Mouse (Mus musculus) v-Abl transformed pro-B cells (cell line): ENCODE measurements around the gene Mettl6.

Source experiments
- in situ Hi-C, 2 experiments: fragments of 400-800 bp; cut with MboI; formaldehyde crosslinking; loops; one replicate each; pipeline ENCODE4 v1.15.1; 2025; ENCODE audit not compliant: unreplicated experiment in 2 of 2

Mettl6 gene

DNA sequence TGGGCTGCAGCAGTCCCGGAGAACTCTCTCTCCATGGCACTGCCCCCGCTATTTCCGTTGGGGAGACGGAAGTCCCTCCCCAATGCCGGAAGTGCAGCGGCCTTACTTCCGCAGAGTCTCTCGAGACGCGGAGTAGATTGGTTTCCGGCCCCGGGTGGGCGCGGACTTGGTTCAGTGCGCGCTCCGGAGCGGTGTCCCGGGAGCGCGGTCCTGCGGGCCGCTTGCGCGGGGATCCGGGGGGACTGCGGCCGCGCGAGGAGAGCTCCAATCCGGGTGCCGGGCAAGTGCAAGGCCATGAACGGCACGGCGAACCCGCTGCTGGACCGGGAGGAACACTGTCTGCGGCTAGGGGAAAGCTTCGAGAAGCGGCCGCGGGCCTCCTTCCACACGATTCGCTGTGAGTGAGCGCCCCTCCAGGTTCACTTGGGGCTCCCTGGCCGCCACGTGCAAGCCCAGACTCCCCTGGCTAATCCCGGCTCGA, at the start of gene Mettl6:
Gene Mettl6, minus strand, starts transcription at position 66 of the 481 bp plus-strand sequence.
- in situ Hi-C loops = loop anchor here (10.0 to 25.0 kb wide), 2 partner anchors 290 to 1567 kb away; no protein-coding TSS in a partner anchor

DNA sequence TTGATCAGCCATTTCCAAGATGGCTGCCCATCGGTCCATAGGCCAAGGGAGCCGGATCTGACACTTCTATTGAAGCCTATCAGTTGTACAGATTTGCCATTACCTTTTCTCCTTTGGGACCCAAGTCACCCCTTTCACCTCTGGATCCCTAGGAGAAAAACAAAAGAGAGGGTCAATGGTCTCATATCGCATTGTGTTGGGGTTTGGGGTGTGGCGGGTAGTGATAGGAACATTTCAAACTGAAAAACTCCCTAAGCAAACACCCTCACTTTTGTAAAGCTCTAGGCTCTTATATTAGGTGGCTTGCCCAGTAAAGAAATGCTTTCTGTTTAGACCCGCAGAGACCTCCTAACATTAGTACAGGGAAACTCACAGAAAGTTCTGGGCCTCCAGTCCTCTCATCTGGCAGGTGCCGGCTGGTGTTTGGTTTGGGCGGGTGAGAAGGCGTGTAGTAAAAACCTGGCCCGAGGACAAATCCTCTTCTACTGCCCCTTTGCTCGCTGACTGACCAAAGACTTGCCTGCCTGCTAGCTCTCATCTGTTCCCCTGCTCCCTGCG, 49.1 kb upstream of the Mettl6 start:
- in situ Hi-C loops = no loop called here

DNA sequence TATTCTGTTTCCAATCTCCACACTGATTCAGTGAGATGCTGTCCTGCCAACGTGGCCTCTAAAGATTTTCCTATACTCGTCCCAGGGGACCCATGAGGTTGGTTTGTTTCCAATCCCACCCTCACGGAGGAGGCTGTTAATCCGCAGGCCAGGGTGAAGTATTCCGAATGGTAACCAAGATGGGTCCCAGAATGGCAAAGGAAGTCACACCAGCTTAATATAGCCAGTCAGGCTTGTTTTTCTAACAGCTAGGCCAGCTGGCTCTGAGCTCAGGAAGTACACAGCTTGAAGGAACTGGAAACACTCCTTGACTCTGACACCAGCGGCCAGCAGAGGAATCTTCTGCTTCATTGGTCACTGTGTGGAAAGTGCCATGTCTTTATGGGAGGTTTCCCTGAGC, 42.5 kb upstream of the Mettl6 start:
- in situ Hi-C loops = loop anchor here in 1 of 2 experiments (10.0 kb wide), 1 partner anchor 248 kb away; no protein-coding TSS in a partner anchor

DNA sequence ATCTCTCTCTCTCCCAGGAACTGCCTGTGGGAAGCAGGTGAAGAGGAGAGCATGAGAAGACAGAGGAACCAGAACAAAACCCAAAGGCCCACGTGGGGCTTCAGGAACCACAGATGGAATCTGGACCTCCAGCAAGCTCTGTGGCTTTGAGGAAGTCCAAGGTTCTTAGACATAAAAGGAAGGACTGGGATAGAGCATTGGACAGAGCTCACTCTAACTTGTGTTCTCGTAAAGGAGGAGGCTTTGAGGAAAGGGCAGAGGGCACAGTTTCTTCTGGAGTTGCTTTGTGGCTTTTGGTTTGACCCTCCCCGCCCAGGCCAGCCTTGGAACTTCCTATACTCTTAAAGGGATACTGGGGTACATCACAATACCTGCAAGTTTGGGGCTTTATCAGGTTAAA, 37.8 kb upstream of the Mettl6 start:
- in situ Hi-C loops = loop anchor here in 1 of 2 experiments (10.0 kb wide), 1 partner anchor 252 kb away; no protein-coding TSS in a partner anchor

DNA sequence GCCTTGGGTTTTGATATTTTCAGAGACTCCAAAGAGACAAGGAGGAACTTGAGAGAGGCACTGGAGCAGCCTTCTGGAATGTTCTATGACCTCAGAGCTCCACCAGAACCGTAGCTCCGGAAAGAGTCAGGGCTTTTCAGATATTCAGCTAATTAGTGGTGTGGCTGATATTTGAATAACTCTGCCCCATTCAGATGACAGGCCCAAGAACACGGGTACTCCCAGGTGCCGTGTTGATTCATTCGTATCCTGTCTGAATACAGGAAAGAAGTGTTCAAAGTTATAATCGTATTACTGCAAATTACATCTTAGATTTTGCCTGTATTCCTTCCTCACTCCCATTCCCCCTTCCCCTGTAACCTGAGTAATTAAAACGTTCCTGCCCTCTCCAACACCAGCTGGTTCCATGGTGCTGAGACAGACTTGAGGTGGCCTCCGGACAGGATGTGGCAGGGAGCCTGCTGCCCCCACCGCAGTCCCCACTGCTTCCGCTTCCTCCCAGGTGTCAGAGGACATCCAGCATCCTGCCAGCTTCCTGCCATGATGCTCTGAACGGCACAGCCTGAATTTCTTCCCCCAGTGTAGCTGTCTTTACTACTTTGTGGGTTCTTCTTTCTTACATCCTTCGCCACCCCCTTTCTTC, 36.8 kb upstream of the Mettl6 start:
- in situ Hi-C loops = loop anchor here in 1 of 2 experiments (10.0 kb wide), 1 partner anchor 253 kb away; no protein-coding TSS in a partner anchor

DNA sequence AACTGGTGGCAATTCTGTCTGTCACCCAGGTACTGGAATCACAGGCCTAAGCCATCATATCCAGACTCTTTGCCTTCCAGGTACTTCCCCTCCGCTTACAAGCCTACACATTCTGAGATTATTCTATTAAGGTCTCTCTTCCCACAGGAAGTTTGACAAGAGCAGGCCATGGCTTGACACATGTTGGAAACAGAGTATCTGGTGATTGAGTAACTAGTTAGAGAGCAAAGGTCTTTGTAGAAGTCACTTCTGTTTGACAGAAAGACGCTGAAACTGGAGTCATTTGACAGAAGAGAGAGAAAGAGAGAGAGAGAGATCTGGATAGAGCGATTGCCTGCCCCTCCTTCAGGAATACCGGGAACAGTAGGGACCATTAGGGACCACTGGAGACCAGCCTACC, 36.0 kb upstream of the Mettl6 start:
- in situ Hi-C loops = loop anchor here in 1 of 2 experiments (10.0 kb wide), 1 partner anchor 254 kb away; no protein-coding TSS in a partner anchor

DNA sequence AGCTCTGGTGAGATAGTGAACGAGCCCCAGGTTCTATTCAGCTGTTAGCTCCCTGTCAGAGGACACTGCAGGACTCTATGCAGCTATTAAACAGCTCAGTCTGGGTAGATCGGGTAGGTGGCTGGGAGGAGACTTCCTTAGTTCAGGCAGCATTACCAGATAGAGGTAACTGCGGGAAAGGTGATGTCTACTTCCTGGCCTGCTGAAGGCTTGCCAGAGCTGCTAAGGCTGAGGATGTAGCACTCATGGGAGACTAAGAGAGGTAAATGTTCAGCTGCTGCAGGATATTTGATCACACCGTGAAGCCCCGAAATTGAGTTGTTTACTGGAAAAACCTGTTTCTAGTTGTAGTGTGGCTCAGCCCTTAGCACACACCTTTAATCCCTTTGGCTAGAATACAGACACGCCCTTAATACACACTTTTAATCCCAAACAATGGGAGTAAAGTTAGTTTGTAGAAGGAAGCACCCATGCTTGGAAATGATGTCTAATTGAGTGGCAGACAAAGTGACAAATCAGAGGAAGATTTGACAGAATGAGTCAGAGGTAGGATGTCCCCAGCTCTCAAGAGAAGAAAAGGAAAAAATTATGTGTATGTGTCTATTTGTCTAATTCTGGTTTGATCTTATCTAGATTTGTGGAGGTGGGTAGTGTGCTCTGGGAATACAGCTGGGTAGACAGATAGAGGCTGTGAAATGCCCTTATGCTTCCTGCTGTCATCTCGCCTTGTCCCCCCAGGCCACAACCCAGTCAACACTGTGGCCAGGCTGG, 30.4 kb upstream of the Mettl6 start:
- in situ Hi-C loops = no loop called here

DNA sequence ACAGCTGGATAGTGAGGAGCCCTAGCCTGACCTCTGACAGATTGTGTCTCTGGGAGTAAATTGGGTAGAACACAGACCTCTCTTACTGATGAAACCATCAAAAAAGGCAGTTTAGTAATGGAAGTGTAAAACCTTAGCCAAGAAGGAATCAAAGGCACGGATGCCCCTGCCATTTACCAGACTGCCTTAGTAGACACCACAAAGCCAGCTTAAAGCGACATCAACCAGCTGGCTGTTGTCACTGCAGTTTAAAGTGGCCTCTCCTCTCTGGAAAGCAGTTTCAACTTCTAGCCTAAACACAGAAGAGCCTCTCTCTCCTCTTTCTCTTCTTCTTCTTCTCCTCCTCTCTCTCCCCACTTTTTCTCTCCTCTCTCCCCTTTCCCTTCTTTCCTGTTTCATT, 26.5 kb upstream of the Mettl6 start:
- in situ Hi-C loops = no loop called here

DNA sequence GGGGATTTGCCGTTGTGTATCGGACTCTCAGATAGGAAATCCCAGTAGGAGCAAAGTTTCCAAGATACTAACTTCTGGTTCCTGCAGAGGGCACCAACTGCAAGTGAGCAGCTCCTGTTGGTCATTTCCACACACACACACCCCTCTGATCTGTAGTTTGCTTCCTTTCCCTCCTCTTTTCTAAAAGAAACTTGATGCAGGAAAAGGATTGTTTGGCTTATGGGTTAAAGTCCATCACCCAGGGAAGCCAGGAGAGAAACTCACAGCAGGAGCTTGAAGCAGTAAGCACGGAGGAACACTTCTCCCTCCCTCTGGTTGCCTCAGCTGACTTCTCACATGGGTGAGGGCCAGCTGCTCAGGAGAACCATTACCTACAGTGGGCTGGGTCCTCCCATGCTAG, 24.3 kb upstream of the Mettl6 start:
- in situ Hi-C loops = loop anchor here (5.0 kb wide), 1 partner anchor 88 kb away; no protein-coding TSS in a partner anchor

DNA sequence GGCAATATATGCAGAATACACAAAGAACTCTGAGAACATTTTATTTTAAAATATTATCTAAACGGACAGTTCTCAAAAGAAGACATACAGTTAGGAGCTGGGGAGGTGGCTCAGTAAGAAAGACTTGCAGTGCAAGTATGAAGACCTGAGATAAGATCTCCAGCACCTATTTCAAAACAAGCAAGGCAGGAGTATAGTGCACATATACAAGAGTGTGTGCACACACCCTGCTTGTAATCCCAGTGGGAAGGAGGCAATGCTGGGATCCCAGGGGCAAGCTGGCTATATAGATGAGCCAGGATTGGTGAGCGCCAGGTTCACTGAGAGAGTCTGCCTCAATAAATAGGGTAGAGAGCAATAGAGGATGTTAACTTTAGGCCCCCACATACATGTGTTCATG, 21.1 kb upstream of the Mettl6 start:
- in situ Hi-C loops = loop anchor here (5.0 kb wide), 1 partner anchor 91 kb away; no protein-coding TSS in a partner anchor

DNA sequence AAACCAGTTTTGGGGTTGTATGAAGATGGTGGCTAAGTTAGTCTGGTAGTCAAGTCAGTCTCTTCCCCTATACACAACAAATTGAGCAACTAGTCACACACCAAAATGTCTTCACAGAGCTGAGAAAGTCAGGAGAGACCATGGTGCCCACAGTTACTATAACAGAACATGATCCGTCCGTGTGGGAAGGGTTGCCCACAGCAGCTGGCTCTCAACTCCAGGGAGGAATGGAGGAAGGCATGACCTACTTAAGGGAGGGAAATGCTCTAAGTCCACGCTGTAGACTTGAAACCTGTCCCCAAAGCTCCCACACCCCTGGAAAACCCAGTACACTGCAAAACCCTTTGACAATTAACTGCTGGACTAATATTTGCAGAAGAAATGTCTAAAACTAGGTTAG, 15.5 kb upstream of the Mettl6 start:
- in situ Hi-C loops = no loop called here

DNA sequence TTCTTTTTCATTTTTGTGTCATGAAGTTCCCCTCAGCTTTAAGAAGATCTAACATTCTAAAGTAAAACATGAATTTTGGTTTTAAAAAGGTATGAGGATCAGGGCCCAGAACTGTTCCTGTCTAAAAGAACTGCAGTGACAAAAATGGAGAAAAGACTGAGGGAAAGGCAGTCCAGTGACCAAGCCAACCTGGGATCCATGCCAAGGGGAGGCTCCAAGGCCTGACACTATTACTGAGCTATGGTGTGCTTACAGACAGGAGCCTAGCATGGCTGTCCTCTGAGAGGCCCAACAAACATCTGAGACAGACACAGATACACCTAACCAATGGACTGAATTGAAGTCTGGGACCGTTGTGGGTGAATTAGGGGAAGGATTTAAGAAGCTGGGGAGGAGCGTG, 15.1 kb upstream of the Mettl6 start:
- in situ Hi-C loops = no loop called here

DNA sequence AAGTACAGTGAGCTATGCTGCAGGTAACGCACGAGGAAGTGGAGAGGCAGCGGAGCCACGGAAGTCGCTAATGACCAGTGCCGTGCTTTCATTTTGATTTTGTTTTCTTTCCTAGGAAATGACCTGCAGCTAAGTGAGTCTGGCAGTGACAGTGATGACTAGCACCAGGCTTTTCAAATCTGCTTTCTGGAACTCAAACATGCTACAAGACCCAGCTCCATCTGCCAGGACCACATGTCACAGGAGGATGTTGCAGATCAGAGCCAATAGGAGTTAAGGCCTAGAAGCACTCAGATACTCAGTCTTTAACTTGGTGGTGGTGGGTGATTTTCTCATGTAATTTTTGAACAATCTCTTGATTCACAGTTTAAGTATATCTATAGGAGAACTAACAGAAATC, 11.6 kb upstream of the Mettl6 start:
- in situ Hi-C loops = no loop called here

DNA sequence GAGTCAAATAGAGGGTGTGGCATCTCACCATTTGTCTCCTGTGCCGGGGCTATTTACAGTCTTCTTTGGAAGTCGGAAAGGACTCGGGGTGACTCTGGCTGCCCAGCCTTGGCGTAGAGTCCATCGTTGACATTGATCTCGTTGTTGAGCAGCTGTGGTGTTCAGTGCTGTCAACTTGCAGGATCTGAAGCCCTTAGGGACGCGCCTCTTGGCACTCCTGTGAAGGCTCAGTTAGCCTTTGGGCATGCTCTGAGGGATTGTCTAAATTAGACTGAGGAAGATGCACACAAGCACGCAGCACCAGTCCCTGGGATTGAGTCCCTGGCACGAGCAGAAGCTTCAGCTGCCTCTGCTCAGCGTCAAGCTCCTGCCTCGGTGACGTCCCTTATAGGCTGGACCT, 8.6 kb upstream of the Mettl6 start:
- in situ Hi-C loops = no loop called here

DNA sequence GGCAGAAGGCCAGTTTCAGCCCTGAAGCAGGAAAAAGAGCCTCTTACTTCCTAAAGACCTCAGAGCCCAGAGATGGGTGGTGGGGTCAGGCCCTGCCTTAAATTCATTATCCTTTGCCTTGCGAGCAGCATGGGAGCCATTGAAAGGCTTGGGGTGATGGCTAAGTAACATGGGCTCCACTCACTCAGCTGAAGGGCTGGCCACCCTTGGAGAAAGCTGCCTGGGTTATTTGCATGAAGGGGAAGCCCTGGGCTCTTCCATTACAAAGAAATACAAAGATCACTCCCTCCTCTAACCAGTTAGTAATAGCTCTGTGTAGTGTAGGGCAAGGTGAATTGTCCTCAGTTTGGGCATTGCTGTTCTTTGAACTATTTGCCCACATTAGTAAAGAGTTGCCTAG, 4.7 kb upstream of the Mettl6 start:
- in situ Hi-C loops = loop anchor here (10.0 to 25.0 kb wide), 2 partner anchors 285 to 1563 kb away; no protein-coding TSS in a partner anchor

DNA sequence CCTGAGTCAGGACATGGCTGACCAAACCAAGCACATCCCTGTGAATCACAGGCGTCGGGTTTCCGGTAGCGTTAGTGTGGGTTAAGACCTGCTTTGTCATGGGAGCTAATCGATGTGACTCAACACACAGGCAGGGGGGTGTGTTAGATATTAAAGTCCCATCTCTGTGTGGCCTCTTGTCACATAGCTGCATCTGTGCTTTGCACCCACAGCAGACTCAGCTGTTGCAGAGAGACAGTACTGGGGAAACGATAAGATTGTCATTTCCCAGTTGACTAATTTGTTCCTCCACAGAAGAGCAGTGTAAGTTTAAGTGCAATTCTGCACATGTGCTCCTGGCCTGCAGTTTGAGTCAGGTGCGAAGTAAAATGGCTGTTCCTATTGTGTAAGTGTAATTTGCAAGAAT, 1.4 kb upstream of the Mettl6 start:
- in situ Hi-C loops = loop anchor here (10.0 to 25.0 kb wide), 2 partner anchors 289 to 1566 kb away; no protein-coding TSS in a partner anchor

DNA sequence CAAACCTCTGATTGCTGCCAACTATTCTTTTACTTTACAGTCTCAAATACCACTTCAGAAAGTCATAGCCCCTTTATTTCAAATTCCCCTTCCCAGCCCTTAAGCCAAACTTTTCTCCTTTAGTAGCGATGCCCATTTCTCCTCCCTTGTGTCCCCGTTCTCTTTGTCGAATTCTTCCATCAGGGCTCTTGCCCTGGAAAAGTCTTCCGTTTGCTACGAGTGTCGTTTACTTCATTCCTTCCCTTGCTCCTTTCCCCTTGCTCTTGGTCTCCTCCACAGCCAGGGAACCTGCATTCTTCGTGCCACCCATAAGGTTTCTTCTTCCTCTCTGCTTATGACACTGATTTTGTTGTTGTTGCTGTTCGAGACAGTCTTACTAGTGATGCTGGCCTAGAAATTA, 698 bp upstream of the Mettl6 start:
- in situ Hi-C loops = loop anchor here (10.0 to 25.0 kb wide), 2 partner anchors 289 to 1567 kb away; no protein-coding TSS in a partner anchor

DNA sequence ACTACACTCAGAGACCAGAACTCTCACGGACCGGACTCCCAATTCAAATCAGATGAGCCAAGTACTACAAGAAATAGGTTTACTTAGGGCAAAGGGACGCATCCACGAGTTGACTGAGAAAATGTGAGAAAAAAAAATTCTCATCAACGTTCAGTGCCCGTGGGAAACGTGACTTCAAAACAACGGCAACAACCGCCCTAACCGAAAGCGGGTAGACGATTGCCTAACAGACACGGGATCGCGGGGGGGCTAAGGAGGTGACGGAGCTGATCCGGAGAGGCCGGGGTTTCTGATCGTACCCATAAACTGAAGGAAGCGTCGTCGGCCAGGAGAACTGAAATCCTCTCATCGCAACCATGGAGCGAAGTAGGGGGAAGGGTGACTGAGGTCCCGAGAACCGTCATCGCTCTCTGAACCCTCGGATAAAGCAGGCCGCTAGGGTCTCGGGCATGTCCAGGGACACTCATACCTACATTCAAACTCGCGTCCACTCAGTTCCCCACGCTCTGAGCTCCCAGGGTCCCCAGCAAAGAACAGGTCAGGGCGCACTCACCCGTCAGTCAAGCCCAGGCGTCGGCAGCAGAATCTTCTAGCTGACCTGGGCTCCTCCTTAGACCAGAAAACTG, 378 bp downstream of the Mettl6 start, which contains the start of gene Eaf1:
Gene Eaf1, plus strand, starts transcription at position 51 of the 626 bp plus-strand sequence.
- in situ Hi-C loops = loop anchor here (10.0 to 25.0 kb wide), 2 partner anchors 290 to 1568 kb away; no protein-coding TSS in a partner anchor

DNA sequence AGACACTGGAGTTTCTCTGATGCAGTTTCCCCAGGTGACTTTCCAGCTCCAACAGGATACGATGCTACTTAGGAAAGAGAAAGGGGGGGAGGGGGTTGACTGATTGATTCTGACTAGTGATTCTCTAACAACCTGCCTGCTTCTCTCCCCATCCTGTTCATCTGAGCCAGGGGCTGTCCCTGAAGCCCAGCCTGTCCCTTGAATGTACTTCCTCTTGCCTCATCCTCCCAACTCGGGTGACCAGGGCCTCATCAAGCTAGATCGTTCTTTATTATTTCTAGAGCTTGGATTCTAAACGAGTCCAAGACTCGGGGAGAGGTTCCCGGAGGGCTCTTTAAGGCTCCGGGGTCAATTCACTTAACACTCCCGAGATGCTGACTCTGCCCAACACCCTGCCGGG, 939 bp downstream of the Mettl6 start:
- in situ Hi-C loops = loop anchor here (10.0 to 25.0 kb wide), 2 partner anchors 291 to 1568 kb away; no protein-coding TSS in a partner anchor

DNA sequence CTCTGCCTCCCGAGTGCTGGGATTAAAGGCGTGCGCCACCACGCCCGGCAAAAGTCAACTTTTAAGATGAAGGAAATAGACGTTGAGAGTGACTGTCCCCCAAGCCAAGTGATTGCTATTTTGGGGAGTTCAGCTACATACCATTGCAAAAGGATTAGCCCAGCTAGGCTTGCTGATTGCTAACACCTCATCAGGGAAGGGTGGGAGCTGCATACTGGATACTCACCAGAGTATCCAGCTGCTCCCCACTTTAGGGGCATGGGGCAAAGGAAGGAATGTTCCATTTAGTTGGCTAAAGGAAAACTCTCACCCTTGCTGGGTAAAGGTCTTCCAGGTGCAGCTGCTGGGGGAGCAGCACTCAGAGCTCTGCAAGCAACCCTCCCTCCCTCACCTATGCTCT, 6.8 kb downstream of the Mettl6 start:
- in situ Hi-C loops = loop anchor here in 1 of 2 experiments (25.0 kb wide), 1 partner anchor 1574 kb away; no protein-coding TSS in a partner anchor
